Mouse (Mus musculus) olfactory bulb, adult 2 months (tissue): ENCODE measurements around the gene Sos2.

Experiments
- CTCF ChIP-seq: fragments of 200-500 bp; IDR thresholded peaks from 2 replicates; pipeline ENCODE4 v1.5.1; 2012; ENCODE audit warnings: low read depth, mild to moderate bottlenecking, low read length, moderate library complexity; ENCODE audit not compliant: insufficient read depth
- POLR2A ChIP-seq: fragments of 200-500 bp; IDR thresholded peaks from 2 replicates; pipeline ENCODE4 v1.6.1; 2012; ENCODE audit warnings: mild to moderate bottlenecking, low read depth, low read length, moderate library complexity; ENCODE audit not compliant: insufficient read depth

GRCm38 (mm10) chr12:69704799-69705458 lies 23.3 kb upstream of the Sos2 start:
- no peak for TF ChIP-seq CTCF
- TF ChIP-seq POLR2A, result no peak
